Mouse (Mus musculus) neural tube, embryonic 13.5 days (tissue): ENCODE measurements at regions not wholly inside any gene's neighbourhood (a gene's known extent, or its start where the extent isn't known, plus 50 kb on each side); places are given as distances from the start of the nearest gene placed in this dataset.

ENCODE experiments used
- ATAC-seq: fragments of 200-750 bp; cut with Nextera tagmentation; 2 replicates; pipeline ENCODE4 v1.8.0; 2017; ENCODE audit warnings: low read depth, mild to moderate bottlenecking, moderate TSS enrichment, moderate library complexity
- H3K27ac ChIP-seq: fragments of 300-500 bp; sonication (generic); replicated peaks from 2 replicates; pipeline ENCODE4 v1.5.1; 2015; ENCODE audit warnings: moderate library complexity, mild to moderate bottlenecking, inconsistent platforms
- H3K27me3 ChIP-seq: fragments of 300-500 bp; sonication (generic); 2 replicates; pipeline ENCODE4 v1.6.1; 2015; ENCODE audit warnings: mild to moderate bottlenecking, inconsistent platforms
- H3K36me3 ChIP-seq: fragments of 300-500 bp; sonication (generic); 2 replicates; pipeline ENCODE4 v1.6.1; 2015; ENCODE audit warnings: mild to moderate bottlenecking, inconsistent platforms
- H3K4me1 ChIP-seq: fragments of 300-500 bp; sonication (generic); replicated peaks from 2 replicates; pipeline ENCODE4 v1.6.1; 2015; ENCODE audit warnings: inconsistent platforms
- H3K4me2 ChIP-seq: fragments of 300-500 bp; sonication (generic); 2 replicates; pipeline ENCODE4 v1.6.1; 2015; ENCODE audit warnings: inconsistent platforms, mild to moderate bottlenecking, moderate library complexity
- H3K4me3 ChIP-seq: fragments of 300-500 bp; sonication (generic); 2 replicates; pipeline ENCODE4 v1.5.1; 2015; ENCODE audit warnings: mild to moderate bottlenecking, inconsistent platforms
- H3K9ac ChIP-seq: fragments of 300-500 bp; sonication (generic); 2 replicates; pipeline ENCODE4 v1.6.1; 2015; ENCODE audit warnings: moderate library complexity, mild to moderate bottlenecking, inconsistent platforms
- H3K9me3 ChIP-seq: fragments of 300-500 bp; sonication (generic); 2 replicates; pipeline ENCODE4 v1.6.1; 2016; ENCODE audit warnings: inconsistent platforms
- WGBS: fragments of 180-500 bp; shearing (Covaris S2); methylation state at CpG from one replicate; pipeline ENCODE4 v1.1.7; 2015; 5-methylcytosine and 5-hydroxymethylcytosine counted together

- Histone ChIP-seq H3K36me3 (no peaks in the 10 kb centered on the region), H3K9ac (no peak overlapping the region), H3K4me3 (no peak overlapping the region), H3K4me2 (no peak overlapping the region), H3K27ac (no peak overlapping the region), H3K27me3 (no peaks in the 10 kb centered on the region), H3K4me1 (peaks cover 19% of the 10 kb centered on the region), H3K9me3 (no peaks in the 10 kb centered on the region)
- ATAC-seq, result no peak
- 68% methylated on average over 2 of the region's 2 CpGs for WGBS
Observed at GRCm38 (mm10) chr12:117412779-117413505, 103.3 kb upstream of the Rapgef5 start.

- Histone ChIP-seq H3K27me3 (no peaks in the 10 kb centered on the region), H3K4me1 (peaks cover 19% of the 10 kb centered on the region), H3K27ac (no peak overlapping the region), H3K9me3 (no peaks in the 10 kb centered on the region), H3K36me3 (no peaks in the 10 kb centered on the region), H3K4me2 (no peak overlapping the region), H3K4me3 (no peak overlapping the region), H3K9ac (no peak overlapping the region)
- WGBS, result 91% methylated on average over 2 of the region's 2 CpGs
- no peak for ATAC-seq
Observed at GRCm38 (mm10) chr12:117414020-117414419, 102.3 kb upstream of the Rapgef5 start.

DNA sequence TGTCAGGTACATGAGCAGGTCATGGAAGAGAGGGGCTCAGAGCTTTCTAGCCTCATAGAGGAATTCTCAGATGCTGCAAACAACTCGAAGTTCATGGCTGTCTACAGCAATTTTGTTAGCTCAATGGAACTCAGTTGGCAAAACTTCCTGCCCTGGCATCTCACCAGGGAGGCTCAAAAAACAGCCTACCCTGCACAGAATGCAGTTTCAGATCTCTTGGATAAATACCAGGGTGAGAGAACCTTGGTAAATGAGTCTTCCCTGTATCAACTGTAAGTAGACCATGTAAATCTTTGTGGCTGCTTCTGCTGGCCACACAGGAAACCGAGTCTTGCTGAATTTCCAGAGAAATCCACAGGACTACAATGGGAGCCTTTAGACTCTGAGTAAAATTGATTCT, 101.1 kb upstream of the Rapgef5 start:
- Histone ChIP-seq H3K27ac (no peak overlapping the region), H3K36me3 (no peaks in the 10 kb centered on the region), H3K4me3 (no peak overlapping the region), H3K4me2 (no peak overlapping the region), H3K27me3 (no peaks in the 10 kb centered on the region), H3K9me3 (no peaks in the 10 kb centered on the region), H3K9ac (no peak overlapping the region), H3K4me1 (peaks cover 19% of the 10 kb centered on the region)
- ATAC-seq, result no peak
- WGBS, result 83% methylated on average over 2 of the region's 2 CpGs

DNA sequence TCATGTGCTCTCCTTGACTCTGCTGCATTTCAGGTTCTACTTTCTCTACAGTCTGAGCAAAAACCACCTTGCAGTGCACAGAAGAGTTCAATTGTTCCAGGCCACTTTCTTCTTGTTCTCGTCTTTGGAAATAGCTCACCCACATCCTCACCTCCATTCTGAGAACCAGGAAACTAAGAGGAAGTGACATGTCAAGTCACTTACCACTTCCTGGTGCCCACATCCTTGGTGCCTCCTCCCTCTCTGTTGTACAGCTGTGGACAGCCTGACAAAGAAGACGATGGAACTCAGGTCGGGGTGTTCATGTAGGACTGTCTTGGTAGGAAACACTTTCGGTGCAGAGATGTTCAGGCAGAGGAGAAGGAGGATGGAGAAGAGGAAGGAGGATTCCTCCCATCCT, 98.3 kb upstream of the Rapgef5 start:
- 91% methylated on average over 4 of the region's 4 CpGs for WGBS
- Histone ChIP-seq H3K4me2 (no peak overlapping the region), H3K27ac (no peak overlapping the region), H3K4me3 (no peak overlapping the region), H3K4me1 (peaks cover 4% of the 10 kb centered on the region; the same call in 1 of the 2 replicates), H3K9ac (no peak overlapping the region), H3K9me3 (no peaks in the 10 kb centered on the region), H3K36me3 (no peaks in the 10 kb centered on the region), H3K27me3 (no peaks in the 10 kb centered on the region)
- no peak for ATAC-seq

- Histone ChIP-seq H3K4me3 (no peak overlapping the region), H3K36me3 (no peaks in the 10 kb centered on the region), H3K4me1 (0 out of 2 replicates have a peak, but pooled peaks cover 6% of the 10 kb centered on the region), H3K4me2 (no peak overlapping the region), H3K9ac (no peak overlapping the region), H3K27me3 (no peaks in the 10 kb centered on the region), H3K9me3 (no peaks in the 10 kb centered on the region), H3K27ac (no peak overlapping the region)
- 88% methylated on average over 7 of the region's 7 CpGs for WGBS
- ATAC-seq, result no peak
Observed at GRCm38 (mm10) chr12:117422315-117422978, 93.8 kb upstream of the Rapgef5 start.

DNA sequence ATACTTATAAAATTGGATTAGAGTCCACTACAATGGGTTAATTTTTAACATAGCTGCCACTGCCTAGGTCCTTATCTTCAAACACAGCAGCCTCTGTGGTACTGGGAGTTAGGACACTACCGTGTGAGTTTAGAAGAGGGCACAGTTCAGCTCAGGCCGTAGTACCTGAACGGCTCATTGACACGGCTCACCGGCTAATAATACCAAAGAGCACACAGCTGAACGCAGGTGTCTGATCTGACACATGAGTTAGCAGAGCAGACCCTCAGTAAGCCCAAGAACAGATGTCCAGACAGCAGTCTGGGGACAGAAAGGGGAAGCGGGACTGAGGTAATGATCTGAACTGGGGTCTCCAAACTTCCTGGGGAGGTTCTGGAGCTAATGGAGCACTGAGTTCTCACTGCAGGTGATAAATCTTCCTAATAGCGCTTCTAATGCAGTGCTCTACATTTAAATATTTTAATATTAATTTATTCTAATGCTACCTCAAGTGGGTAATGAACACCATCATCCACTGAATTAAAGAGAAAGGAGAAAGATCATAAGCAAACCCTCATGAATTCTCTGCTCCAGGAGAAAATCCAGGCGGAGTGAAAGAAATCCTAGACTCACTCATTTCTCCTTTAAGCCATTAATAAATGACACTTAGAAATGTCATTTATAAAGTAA, 90.8 kb upstream of the Rapgef5 start:
- 0 out of 2 replicates have a peak, but pooled peaks cover 6% of the 10 kb centered on the region for H3K4me1 ChIP-seq
- no peaks in the 10 kb centered on the region for H3K36me3 ChIP-seq
- no peak overlapping the region for H3K4me2 ChIP-seq
- peak; percentile 40; the same call in 1 of the 2 replicates for ATAC-seq
- H3K9me3 ChIP-seq, result no peaks in the 10 kb centered on the region
- WGBS, result 47% methylated on average over 9 of the region's 9 CpGs
- no peak overlapping the region for H3K4me3 ChIP-seq
- H3K9ac ChIP-seq, result no peak overlapping the region
- H3K27me3 ChIP-seq, result no peaks in the 10 kb centered on the region
- no peak overlapping the region for H3K27ac ChIP-seq

- H3K9ac ChIP-seq, result no peak overlapping the region
- H3K9me3 ChIP-seq, result no peaks in the 10 kb centered on the region
- H3K4me2 ChIP-seq, result no peak overlapping the region
- H3K36me3 ChIP-seq, result no peaks in the 10 kb centered on the region
- no peaks in the 10 kb centered on the region for H3K27me3 ChIP-seq
- 48% methylated on average over 1 of the region's 1 CpGs for WGBS
- H3K4me3 ChIP-seq, result no peak overlapping the region
- H3K4me1 ChIP-seq, result 0 out of 2 replicates have a peak, but pooled peaks cover 6% of the 10 kb centered on the region
- ATAC-seq, result 0 out of 2 replicates have a peak, but pooled peaks have one; percentile 47
- no peak overlapping the region for H3K27ac ChIP-seq
Observed at GRCm38 (mm10) chr12:117427431-117427830, 88.8 kb upstream of the Rapgef5 start.

GRCm38 (mm10) chr12:117430886-117431285, 85.4 kb upstream of the Rapgef5 start:
- Histone ChIP-seq H3K4me1 (0 out of 2 replicates have a peak, but pooled peaks cover 2% of the 10 kb centered on the region), H3K4me2 (no peak overlapping the region), H3K9ac (no peak overlapping the region), H3K27me3 (no peaks in the 10 kb centered on the region), H3K27ac (no peak overlapping the region), H3K36me3 (no peaks in the 10 kb centered on the region), H3K4me3 (no peak overlapping the region), H3K9me3 (no peaks in the 10 kb centered on the region)
- ATAC-seq, result no peak
- 89% methylated on average over 4 of the region's 4 CpGs for WGBS

DNA sequence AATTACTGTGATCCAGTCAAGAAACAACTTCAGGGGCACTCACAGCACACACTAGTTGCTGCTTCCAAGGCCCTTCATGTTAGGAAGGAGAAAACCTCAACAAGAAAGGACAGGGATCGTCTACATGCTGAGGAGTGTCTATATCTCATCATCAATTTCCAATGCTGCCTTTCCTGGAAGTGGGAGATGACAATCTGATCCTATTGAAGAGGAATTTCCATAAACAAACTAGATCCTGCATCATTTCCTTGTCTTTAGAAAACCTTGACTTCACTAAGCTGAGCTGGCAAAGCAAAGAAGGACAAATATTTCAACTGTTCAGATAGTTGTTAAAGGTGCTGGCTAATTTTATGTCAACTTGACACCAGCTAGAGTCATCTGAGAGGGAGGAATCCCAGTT, 83.5 kb upstream of the Rapgef5 start:
- Histone ChIP-seq H3K4me1 (no peaks in the 10 kb centered on the region), H3K4me3 (no peak overlapping the region), H3K4me2 (no peak overlapping the region), H3K9me3 (no peaks in the 10 kb centered on the region), H3K27ac (no peak overlapping the region), H3K36me3 (no peaks in the 10 kb centered on the region), H3K9ac (no peak overlapping the region), H3K27me3 (no peaks in the 10 kb centered on the region)
- no peak for ATAC-seq
- 87% methylated on average over 1 of the region's 1 CpGs for WGBS

GRCm38 (mm10) chr12:117437011-117437410, 79.3 kb upstream of the Rapgef5 start:
- no peak overlapping the region for H3K4me3 ChIP-seq
- no peak overlapping the region for H3K4me2 ChIP-seq
- H3K27me3 ChIP-seq, result no peaks in the 10 kb centered on the region
- no peak overlapping the region for H3K9ac ChIP-seq
- WGBS, result 81% methylated on average over 4 of the region's 4 CpGs
- H3K27ac ChIP-seq, result no peak overlapping the region
- no peaks in the 10 kb centered on the region for H3K9me3 ChIP-seq
- no peaks in the 10 kb centered on the region for H3K36me3 ChIP-seq
- no peaks in the 10 kb centered on the region for H3K4me1 ChIP-seq
- no peak for ATAC-seq

DNA sequence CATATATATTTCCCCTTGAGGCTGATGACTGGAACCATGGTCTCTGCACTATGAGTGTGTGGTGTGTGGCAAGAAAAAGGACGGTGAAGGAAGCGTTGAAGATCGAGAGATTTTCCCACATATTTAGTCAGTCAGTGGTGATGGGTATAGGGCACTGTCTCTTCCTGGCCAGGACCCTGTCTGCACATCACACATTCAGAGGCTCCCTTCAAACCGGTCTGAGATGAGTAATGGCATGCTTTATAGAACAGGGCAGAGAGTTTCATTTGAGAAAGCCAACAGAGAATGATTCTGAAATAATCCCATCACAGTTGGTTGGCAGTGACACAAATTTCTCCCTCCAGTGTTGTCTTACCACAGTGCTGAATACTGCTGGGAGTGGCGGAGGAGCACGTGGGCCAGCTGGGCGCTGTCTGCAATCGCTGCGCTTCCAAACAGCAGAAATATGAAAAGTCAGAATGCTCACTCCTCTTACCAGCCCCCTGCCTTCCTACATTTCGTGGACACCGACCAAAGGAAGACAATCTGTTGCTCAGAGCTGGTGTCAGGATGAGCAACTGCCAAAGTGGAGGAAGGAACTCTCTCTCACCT, 77.2 kb upstream of the Rapgef5 start:
- Histone ChIP-seq H3K36me3 (no peaks in the 10 kb centered on the region), H3K4me2 (no peak overlapping the region), H3K4me3 (no peak overlapping the region), H3K27ac (no peak overlapping the region), H3K27me3 (no peaks in the 10 kb centered on the region), H3K4me1 (no peaks in the 10 kb centered on the region), H3K9ac (no peak overlapping the region), H3K9me3 (no peaks in the 10 kb centered on the region)
- 80% methylated on average over 11 of the region's 11 CpGs for WGBS
- ATAC-seq, result no peak
